Mouse (Mus musculus): ENCODE results near the gene Gm13290.
A peak's percentile ranks its signal among the peaks of the same experiment; 100 is the strongest.

GRCm38 (mm10) chr4:88822995-88823394 lies 49.4 kb downstream of the Gm13290 start:
- TF ChIP-seq POLR2A (IDR thresholded peaks at IDR 0.05; ENCODE audit: extremely low read depth, insufficient read depth, low read length) (no peak), CTCF (IDR thresholded peaks at IDR 0.05; ENCODE audit: extremely low read depth, insufficient read depth, low read length) (peak; percentile 29; the same call in 1 of the 2 replicates)

All from cortical plate, adult 2 months (tissue).